Mouse (Mus musculus): ENCODE data around the gene Atp12a.

- TF ChIP-seq CTCF (IDR thresholded peaks at IDR 0.05; ENCODE audit: low read depth), result no peak
- 0 out of 2 replicates have a peak, but pooled peaks have one; percentile 43 for TF ChIP-seq EP300 (IDR thresholded peaks at IDR 0.05; ENCODE audit: low read depth)
Measured at GRCm38 (mm10) chr14:56393704-56394312, 28.9 kb downstream of the Atp12a start.
